Mouse (Mus musculus) embryonic fibroblast, embryonic 13.5 days (primary cell): ENCODE data around the gene Itgb2. TPM values are rescaled to one million over a fixed set of nuclear protein-coding genes. Genes with fewer than 3 reads are reported as not detected.

Experiments
- H3K27ac ChIP-seq: 2 replicates; pipeline ENCODE4 v1.5.1; 2012; ENCODE audit warnings: low read length, control low read depth, inconsistent platforms; ENCODE audit not compliant: insufficient read depth
- H3K4me1 ChIP-seq: 2 replicates; pipeline ENCODE4 v1.6.1; 2011; ENCODE audit warnings: low read length; ENCODE audit not compliant: control insufficient read depth, insufficient read depth
- H3K4me3 ChIP-seq: 2 replicates; pipeline ENCODE4 v1.5.1; 2011; ENCODE audit warnings: mild to moderate bottlenecking, control low read depth, low read length; ENCODE audit not compliant: insufficient read depth
- CTCF ChIP-seq: IDR thresholded peaks from 2 replicates; pipeline ENCODE4 v1.5.1; 2011; ENCODE audit warnings: mild to moderate bottlenecking, control low read depth, low read length, moderate library complexity, borderline replicate concordance; ENCODE audit not compliant: insufficient read depth
- POLR2A ChIP-seq: IDR thresholded peaks from 2 replicates; pipeline ENCODE4 v1.6.1; 2011; ENCODE audit warnings: low read depth, mild to moderate bottlenecking, control low read depth, low read length, moderate library complexity
- polyA plus RNA-seq: library from polyadenylated mRNA; stranded (reverse); fragments of >200 nt; gene quantifications from 2 replicates; pipeline ENCODE4 v1.2.4, GENCODE M21; 2011; ENCODE audit warnings: low read depth; ENCODE audit not compliant: missing spikeins, insufficient read length

The Itgb2 gene
- polyA plus RNA-seq, 1 experiment, result 1.4 TPM

GRCm38 (mm10) chr10:77526488-77526887, 3.6 kb upstream of the Itgb2 start:
- no peak overlapping the region for H3K4me3 ChIP-seq
- H3K27ac ChIP-seq, result no peak overlapping the region
- TF ChIP-seq CTCF (no peak), POLR2A (no peak)
- no peaks in the 10 kb centered on the region; the same call in 1 of the 2 replicates for H3K4me1 ChIP-seq

GRCm38 (mm10) chr10:77528634-77529033, 1.4 kb upstream of the Itgb2 start:
- H3K4me3 ChIP-seq, result no peak overlapping the region
- TF ChIP-seq POLR2A (no peak), CTCF (no peak)
- H3K4me1 ChIP-seq, result peaks cover 3% of the 10 kb centered on the region; the same call in 1 of the 2 replicates
- no peak overlapping the region for H3K27ac ChIP-seq

- no peak for TF ChIP-seq CTCF
- no peak for TF ChIP-seq POLR2A
- H3K27ac ChIP-seq, result no peak overlapping the region
- peaks cover 3% of the 10 kb centered on the region; the same call in 1 of the 2 replicates for H3K4me1 ChIP-seq
- no peak overlapping the region for H3K4me3 ChIP-seq
Observed at GRCm38 (mm10) chr10:77531026-77532019, 1.3 kb downstream of the Itgb2 start.

DNA sequence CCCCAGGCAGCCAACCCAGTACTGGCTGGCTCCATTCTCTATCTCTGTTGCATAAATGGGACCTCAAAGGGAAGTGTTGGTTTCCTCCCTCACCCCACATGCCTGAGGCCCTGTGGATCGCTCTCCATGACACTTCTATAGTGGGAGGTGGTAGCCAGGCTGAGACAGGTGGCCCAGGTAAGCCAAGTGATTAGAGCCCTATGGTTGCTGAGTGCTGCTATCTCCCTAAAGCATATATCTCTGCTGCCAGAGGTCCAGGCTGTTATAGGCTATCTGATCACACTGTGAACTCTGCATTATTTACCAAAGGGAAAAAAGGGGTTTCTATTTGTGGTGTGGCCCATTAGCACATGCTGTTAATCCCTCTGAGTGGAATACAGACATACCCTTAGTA, 2.0 kb downstream of the Itgb2 start:
- peaks cover 3% of the 10 kb centered on the region; the same call in 1 of the 2 replicates for H3K4me1 ChIP-seq
- no peak overlapping the region for H3K27ac ChIP-seq
- H3K4me3 ChIP-seq, result no peak overlapping the region
- no peak for TF ChIP-seq CTCF
- TF ChIP-seq POLR2A, result no peak

DNA sequence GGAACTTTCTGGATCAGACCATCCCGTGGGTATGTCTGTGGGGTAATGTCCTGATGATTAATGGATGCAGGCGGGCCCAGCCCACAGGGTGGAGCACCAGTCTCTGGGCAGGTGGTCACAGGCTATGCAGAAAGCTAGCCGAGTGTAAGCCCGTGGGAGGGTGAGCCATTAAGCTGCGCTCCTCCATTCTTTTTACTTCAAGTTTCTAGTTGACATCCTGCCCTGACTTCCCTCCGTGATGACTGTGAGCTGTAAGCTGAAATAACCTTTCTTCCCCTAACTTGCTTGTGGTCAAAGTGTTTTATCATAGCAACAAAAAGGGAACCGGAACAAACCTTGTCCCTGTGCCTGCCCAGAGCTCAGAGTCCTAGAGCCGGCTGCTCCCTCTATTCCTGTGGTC, 6.7 kb downstream of the Itgb2 start:
- H3K27ac ChIP-seq, result no peak overlapping the region
- no peak overlapping the region for H3K4me3 ChIP-seq
- H3K4me1 ChIP-seq, result peaks cover 3% of the 10 kb centered on the region; the same call in 1 of the 2 replicates
- TF ChIP-seq POLR2A, result no peak
- TF ChIP-seq CTCF, result no peak

- Histone ChIP-seq H3K4me3 (no peak overlapping the region), H3K27ac (no peak overlapping the region), H3K4me1 (no peaks in the 10 kb centered on the region)
- TF ChIP-seq CTCF (no peak), POLR2A (no peak)
Observed at GRCm38 (mm10) chr10:77537215-77538209, 7.5 kb downstream of the Itgb2 start.

GRCm38 (mm10) chr10:77539320-77539945, 9.4 kb downstream of the Itgb2 start:
- H3K27ac ChIP-seq, result no peak overlapping the region
- no peaks in the 10 kb centered on the region for H3K4me1 ChIP-seq
- TF ChIP-seq POLR2A (no peak), CTCF (no peak)
- H3K4me3 ChIP-seq, result no peak overlapping the region

DNA sequence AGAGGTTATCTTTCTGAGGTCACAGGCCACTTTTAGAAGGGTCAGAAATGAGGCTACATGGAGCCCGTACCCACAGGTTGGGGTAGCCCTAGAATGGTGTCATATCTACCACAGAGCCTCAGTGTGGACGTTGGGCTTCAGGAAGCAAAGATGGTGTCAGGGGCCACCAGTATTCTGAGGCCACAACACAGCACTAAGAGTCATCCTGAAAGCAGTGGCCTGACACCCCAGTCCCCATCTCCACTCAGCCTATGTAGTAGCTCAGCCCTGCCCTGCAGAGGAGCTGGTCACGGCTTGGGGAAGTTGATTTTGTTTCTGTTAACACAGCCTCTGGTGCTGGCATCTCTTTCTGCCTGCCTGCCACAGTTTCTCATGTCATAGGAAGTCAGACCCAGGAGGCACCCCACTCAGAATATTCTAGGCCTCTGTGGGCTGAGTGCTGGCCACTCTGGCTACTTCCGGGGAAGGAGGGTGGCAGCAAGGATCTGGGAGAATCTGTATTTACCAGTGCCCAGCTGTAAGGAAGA, 10.6 kb downstream of the Itgb2 start:
- Histone ChIP-seq H3K27ac (no peak overlapping the region), H3K4me1 (no peaks in the 10 kb centered on the region), H3K4me3 (no peak overlapping the region)
- no peak for TF ChIP-seq POLR2A
